ENCODE assay signal across 8 mouse cellular contexts in genomic region chr2:36021385-36022159, GRCm38 (mm10). TPM values are rescaled to one million over a fixed set of nuclear protein-coding genes. Genes with fewer than 3 reads are reported as not detected.
DNase-seq lines count a peak whose midpoint lies in the region; TF ChIP-seq lines count a peak whose summit lies in the region.

No protein-coding gene starts in this region.

- H3K27ac ChIP-seq in left cerebral cortex, adult 2 months, result no peak overlapping the region

- H3K4me3 ChIP-seq in left cerebral cortex, adult 2 months, result peak overlapping the region; percentile 38

- DNase-seq in R1 (ENCODE audit: low read depth, low spot score), result peak; percentile 87
- peak; percentile 71 to 87 for DNase-seq in cerebellum, postnatal 25 days
- DNase-seq in gastrocnemius, adult 18-20 months (ENCODE audit: low spot score), result peak; percentile 65
- DNase-seq in hindlimb bud, embryonic 11.5 days (ENCODE audit: extremely low spot score, low read depth, low spot score), result peak; percentile 58
- peak; percentile 82 to 88 for DNase-seq in left cerebral cortex, adult 2 months (ENCODE audit: extremely low spot score in 1 of 2, low spot score in 2 of 2)
- peak; percentile 78 to 82 for DNase-seq in lung, postnatal 4 days
- DNase-seq in right cerebral cortex, adult 18-20 months, result peak; percentile 85
- DNase-seq in yolk sac, embryonic 10.5 days (ENCODE audit: low spot score), result peak; percentile 56

- intact Hi-C loops in left cerebral cortex, adult 2 months (cut with DNase I), result no loop called here

- peak; percentile 47 for TF ChIP-seq CTCF in left cerebral cortex, adult 2 months (IDR thresholded peaks at IDR 0.05)

RNA-seq across cellular contexts. Expression of gene Ndufa8, which starts 27.6 kb away (rescaled TPM):
- total RNA-seq in gastrocnemius, adult 18-20 months (2021), result 100 to 1,000 TPM; 309 to 366 TPM
- 100 to 1,000 TPM; 185 to 195 TPM for total RNA-seq in left cerebral cortex, adult 2 months (2021)

RNA-seq across cellular contexts. Expression of gene Morn5, which starts 27.7 kb away (rescaled TPM):
- total RNA-seq in gastrocnemius, adult 18-20 months (2021), result not detected
- 1 to 10 TPM; 1.0 to 1.4 TPM for total RNA-seq in left cerebral cortex, adult 2 months (2021)

RNA-seq across cellular contexts. Expression of gene Ttll11, which starts 41.9 kb away (rescaled TPM):
- 1 to 10 TPM; 1.7 to 2.1 TPM for total RNA-seq in gastrocnemius, adult 18-20 months (2021)
- 10 to 100 TPM; 40.2 to 42.2 TPM for total RNA-seq in left cerebral cortex, adult 2 months (2021)

Comparison
In these comparisons a context has a peak if more than half of its experiments do, and no peak if none do; other contexts are left out.
1. RNA of gene Ttll11, which starts 41.9 kb away (total RNA-seq): 40.2 to 42.2 TPM in left cerebral cortex, adult 2 months; 1.7 to 2.1 TPM in gastrocnemius, adult 18-20 months; every median in the first group is over 10 times any median in the second.
2. Peak in every context shown above with its lines, with median percentiles within 50 percentile points of each other: DNase-seq.